Mouse (Mus musculus): ENCODE measurements at regions not wholly inside any gene's neighbourhood (a gene's known extent, or its start where the extent isn't known, plus 50 kb on each side); places are given as distances from the start of the nearest gene placed in this dataset.
A peak's percentile ranks its signal among the peaks of the same experiment; 100 is the strongest.
"Not testable (repeated sequence)": the region's sequence is repeated elsewhere in the genome, so short reads cannot be mapped to it uniquely, and the experiment has no call there.

- DNase-seq (ENCODE audit: low spot score), result no peak
These were observed 222.3 kb upstream of the Zpld1 start for GRCm38 (mm10) chr16:55520077-55520476.

- peak; percentile 28 for DNase-seq (ENCODE audit: low spot score)
These were observed 221.9 kb upstream of the Zpld1 start for GRCm38 (mm10) chr16:55519646-55520045.

- DNase-seq (ENCODE audit: low spot score), result no peak
These were observed 219.2 kb upstream of the Zpld1 start for GRCm38 (mm10) chr16:55516994-55517393.

- no peak for DNase-seq (ENCODE audit: low spot score)
These were observed 217.5 kb upstream of the Zpld1 start for GRCm38 (mm10) chr16:55515228-55515696.

- DNase-seq (ENCODE audit: low spot score), result no peak
These were observed 216.8 kb upstream of the Zpld1 start for GRCm38 (mm10) chr16:55514448-55515200.

- peak; percentile 26 for DNase-seq (ENCODE audit: low spot score)
These were observed 207.1 kb upstream of the Zpld1 start for GRCm38 (mm10) chr16:55504796-55505413.

- no peak for DNase-seq (ENCODE audit: low spot score)
These were observed 206.5 kb upstream of the Zpld1 start for GRCm38 (mm10) chr16:55504274-55504673.

- no peak for DNase-seq (ENCODE audit: low spot score)
These were observed 205.5 kb upstream of the Zpld1 start for GRCm38 (mm10) chr16:55503273-55503672.

- not testable (repeated sequence) for DNase-seq (ENCODE audit: low spot score)
These were observed 202.0 kb upstream of the Zpld1 start for GRCm38 (mm10) chr16:55499831-55500230.

GRCm38 (mm10) chr16:55495051-55495450 is 197.3 kb upstream of the Zpld1 start:
- peak; percentile 28 for DNase-seq (ENCODE audit: low spot score)

- no peak for DNase-seq (ENCODE audit: low spot score)
These were observed 196.4 kb upstream of the Zpld1 start for GRCm38 (mm10) chr16:55494162-55494561.

GRCm38 (mm10) chr16:55492111-55492510 is 194.3 kb upstream of the Zpld1 start:
- DNase-seq (ENCODE audit: low spot score), result no peak

GRCm38 (mm10) chr16:55484391-55484790 is 186.6 kb upstream of the Zpld1 start:
- no peak for DNase-seq (ENCODE audit: low spot score)

GRCm38 (mm10) chr16:55480745-55481144 is 183.0 kb upstream of the Zpld1 start:
- no peak for DNase-seq (ENCODE audit: low spot score)

- no peak for DNase-seq (ENCODE audit: low spot score)
These were observed 182.5 kb upstream of the Zpld1 start for GRCm38 (mm10) chr16:55480304-55480703.

GRCm38 (mm10) chr16:55476544-55477208 is 178.9 kb upstream of the Zpld1 start:
- DNase-seq (ENCODE audit: low spot score), result peak; percentile 68

- DNase-seq (ENCODE audit: low spot score), result no peak
These were observed 177.3 kb upstream of the Zpld1 start for GRCm38 (mm10) chr16:55474950-55475525.

- no peak for DNase-seq (ENCODE audit: low spot score)
These were observed 173.6 kb upstream of the Zpld1 start for GRCm38 (mm10) chr16:55471396-55471795.

GRCm38 (mm10) chr16:55470721-55471120 is 172.9 kb upstream of the Zpld1 start:
- DNase-seq (ENCODE audit: low spot score), result no peak

- no peak for DNase-seq (ENCODE audit: low spot score)
These were observed 171.9 kb upstream of the Zpld1 start for GRCm38 (mm10) chr16:55469703-55470102.

- DNase-seq (ENCODE audit: low spot score), result peak; percentile 71
These were observed 171.2 kb upstream of the Zpld1 start for GRCm38 (mm10) chr16:55468833-55469458.

GRCm38 (mm10) chr16:55460519-55460918 is 162.7 kb upstream of the Zpld1 start:
- peak; percentile 17 for DNase-seq (ENCODE audit: low spot score)
